Mouse (Mus musculus): ENCODE measurements around the gene Gng3. TPM values are rescaled to one million over a fixed set of nuclear protein-coding genes. Genes with fewer than 3 reads are reported as not detected.
"Not testable (repeated sequence)": the region's sequence is repeated elsewhere in the genome, so short reads cannot be mapped to it uniquely, and the experiment has no call there.

The Gng3 gene
- 0.43 and 0.46 TPM in 2 replicates for polyA plus RNA-seq (2012; rRNA removed)

- no peak for DNase-seq (ENCODE audit: low read depth)
Measured at GRCm38 (mm10) chr19:8839103-8839907, at the start of gene Gng3. Gene Gng3 (minus strand): TSS chr19:8839194.

GRCm38 (mm10) chr19:8887585-8888463 lies 48.8 kb upstream of the Gng3 start:
- no peak for DNase-seq (ENCODE audit: low read depth)

GRCm38 (mm10) chr19:8886916-8887584 lies 48.1 kb upstream of the Gng3 start:
- no peak for DNase-seq (ENCODE audit: low read depth)

GRCm38 (mm10) chr19:8883616-8884015 lies 44.6 kb upstream of the Gng3 start, which contains the start of the genes Lbhd1 and Gm49403:
Gene Lbhd1 (plus strand): TSS chr19:8883732.
Gene Gm49403 (plus strand): TSS chr19:8883930.
- no peak for DNase-seq (ENCODE audit: low read depth)

- DNase-seq (ENCODE audit: low read depth) = no peak
Measured at GRCm38 (mm10) chr19:8881034-8881392, 42.0 kb upstream of the Gng3 start.

GRCm38 (mm10) chr19:8880311-8881033 lies 41.5 kb upstream of the Gng3 start, which contains the start of gene Uqcc3:
Gene Uqcc3 (minus strand): TSS chr19:8880923.
- no peak for DNase-seq (ENCODE audit: low read depth)

DNA sequence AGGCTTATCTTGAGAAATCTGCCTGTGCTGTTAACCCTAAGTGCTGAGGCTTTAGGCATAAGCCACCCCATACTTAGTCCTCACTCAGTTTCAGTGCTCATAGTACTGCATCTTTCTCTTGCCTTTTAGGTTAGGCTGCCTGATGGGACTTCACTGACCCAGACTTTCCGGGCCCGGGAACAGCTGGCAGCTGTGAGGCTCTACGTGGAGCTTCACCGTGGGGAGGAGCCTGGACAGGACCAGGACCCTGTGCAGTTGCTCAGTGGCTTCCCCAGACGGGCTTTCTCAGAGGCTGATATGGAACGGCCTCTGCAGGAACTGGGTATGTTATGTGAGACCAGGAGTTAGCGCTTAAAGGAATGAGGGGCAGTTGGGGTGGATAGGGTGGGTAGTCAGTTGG lies 36.0 kb upstream of the Gng3 start:
- no peak for DNase-seq (ENCODE audit: low read depth)

DNA sequence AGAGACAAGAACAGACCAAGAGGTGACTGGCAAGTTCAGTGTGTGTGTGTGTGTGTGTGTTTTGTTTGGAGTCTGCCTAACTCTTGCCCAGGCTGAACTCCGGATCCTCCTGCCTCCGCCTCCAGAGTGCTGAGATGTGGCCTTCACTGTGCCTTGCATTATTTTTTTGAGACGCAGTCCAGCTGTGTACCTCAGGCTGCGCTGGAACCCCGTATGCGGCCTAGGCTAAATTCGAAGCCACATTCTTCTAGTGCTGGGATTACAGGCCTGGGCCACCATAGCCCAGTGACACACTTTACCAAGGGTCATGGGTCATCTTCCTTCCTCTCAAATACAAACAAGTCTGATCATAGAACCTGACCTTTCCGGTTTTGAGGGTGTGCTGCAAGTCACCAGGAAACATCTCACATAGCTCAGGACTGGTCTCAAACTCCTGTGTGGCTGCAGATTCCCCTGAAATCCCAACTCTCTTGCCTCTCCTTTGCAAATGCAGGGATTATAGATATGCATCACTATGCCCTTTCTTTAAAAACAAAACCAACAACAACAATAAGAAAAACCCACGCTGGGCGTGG lies 33.4 kb upstream of the Gng3 start:
- no peak for DNase-seq (ENCODE audit: low read depth)

DNA sequence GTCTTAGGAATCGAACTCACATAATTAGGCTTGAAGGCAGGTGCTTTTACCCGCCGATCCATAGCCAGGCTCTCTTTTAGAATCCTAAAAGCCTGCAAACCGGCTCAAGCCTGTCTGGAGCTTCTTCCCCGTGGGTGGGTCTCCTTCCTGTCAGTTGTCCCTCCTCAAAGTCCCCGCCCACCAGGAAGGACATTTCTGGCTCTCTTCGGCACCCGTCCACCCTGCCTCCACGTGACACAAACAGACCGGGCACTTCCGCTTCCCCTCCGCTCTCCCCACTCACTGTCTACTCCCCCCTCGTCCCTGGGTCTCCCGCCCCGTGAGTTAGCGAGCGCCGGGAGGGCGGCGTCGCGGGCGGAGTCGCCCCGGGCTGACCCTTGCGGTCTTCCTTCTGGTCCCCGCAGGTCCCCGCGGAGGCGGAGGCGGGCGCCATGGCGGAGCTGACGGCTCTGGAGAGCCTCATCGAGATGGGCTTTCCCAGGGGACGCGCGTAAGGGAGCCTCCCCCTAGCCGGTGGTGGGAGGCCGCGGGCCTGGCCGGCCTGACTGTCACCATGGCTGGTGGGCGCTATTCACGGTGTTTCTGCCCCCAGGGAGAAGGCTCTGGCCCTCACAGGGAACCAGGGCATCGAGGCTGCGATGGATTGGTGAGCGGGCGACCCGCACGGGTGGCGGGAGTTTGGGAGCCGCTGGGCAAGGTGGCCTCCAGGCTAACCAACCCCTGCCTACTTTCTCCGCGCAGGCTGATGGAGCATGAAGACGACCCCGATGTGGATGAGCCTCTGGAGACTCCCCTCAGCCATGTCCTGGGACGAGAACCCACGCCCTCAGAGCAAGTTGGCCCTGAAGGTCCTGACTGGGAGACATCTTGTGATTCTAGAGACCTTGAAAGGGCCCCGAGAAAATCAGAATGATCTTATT lies 32.5 kb upstream of the Gng3 start, which contains the start of gene Ubxn1:
Gene Ubxn1 (plus strand): TSS at position 230 of the 920 bp plus-strand sequence.
- DNase-seq (ENCODE audit: low read depth) = peak; percentile 93

DNA sequence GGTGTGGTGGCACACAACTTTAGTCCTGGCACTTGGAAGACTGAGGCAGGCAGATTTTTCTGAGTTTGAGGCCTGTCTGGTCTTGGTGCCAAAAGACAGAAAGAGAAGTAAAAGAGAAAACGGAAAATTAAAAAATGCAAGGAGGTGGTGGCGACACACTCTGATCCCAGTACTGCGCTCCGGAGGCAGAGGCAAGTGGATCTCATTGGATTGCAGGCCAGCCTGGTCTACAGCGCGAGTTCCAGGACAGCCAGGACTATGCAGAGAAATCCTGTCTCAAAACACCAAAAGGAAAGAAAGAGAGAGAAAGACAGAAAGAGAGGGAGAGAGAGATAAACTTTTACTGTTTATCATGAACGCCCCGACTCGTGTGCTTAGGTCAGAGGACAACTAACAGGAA lies 31.8 kb upstream of the Gng3 start:
- DNase-seq (ENCODE audit: low read depth) = no peak

GRCm38 (mm10) chr19:8870381-8870780 lies 31.4 kb upstream of the Gng3 start:
- not testable (repeated sequence) for DNase-seq (ENCODE audit: low read depth)

- DNase-seq (ENCODE audit: low read depth) = no peak
Measured at GRCm38 (mm10) chr19:8864265-8864664, 25.3 kb upstream of the Gng3 start.

DNA sequence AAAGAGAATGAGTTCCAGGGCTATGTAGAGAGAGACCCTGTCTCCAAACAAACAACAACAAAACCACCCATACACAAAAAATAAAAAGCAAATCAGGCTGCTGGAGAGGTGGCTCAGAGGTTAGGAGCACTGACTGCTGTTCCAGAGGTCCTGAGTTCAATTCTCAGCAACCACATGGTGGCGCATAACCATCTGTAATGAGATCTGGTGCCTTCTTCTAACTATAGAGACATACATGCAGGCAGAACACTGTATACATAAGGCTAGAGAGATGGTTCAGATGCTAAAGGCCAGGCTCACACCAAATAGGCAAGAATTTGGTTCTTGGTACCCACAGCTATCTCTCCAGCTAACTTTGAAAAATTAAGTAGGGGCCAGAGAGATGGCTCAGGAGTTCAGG lies 20.0 kb upstream of the Gng3 start:
- no peak for DNase-seq (ENCODE audit: low read depth)

- no peak for DNase-seq (ENCODE audit: low read depth)
Measured at GRCm38 (mm10) chr19:8857689-8858088, 18.7 kb upstream of the Gng3 start.

DNA sequence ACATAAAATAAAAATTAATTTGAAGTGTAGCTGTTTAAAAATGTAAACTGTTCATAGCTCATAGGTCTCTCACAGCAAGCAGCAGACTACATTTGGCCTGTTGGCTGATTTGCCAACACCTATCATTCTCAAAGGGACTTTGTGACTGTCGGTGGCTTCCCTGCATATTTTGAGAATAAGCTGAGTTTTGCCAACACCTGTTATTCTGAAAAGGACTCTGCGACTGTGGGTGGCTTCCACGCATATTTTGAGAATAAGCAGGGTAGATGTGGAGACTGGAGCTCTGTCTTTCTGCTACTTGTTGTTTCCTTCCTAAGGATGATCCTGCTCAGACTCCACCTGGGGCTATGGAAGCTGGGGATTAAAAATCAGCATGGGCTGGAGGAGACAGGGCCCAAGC lies 14.1 kb upstream of the Gng3 start:
- DNase-seq (ENCODE audit: low read depth) = no peak

GRCm38 (mm10) chr19:8852236-8852928 lies 13.4 kb upstream of the Gng3 start:
- DNase-seq (ENCODE audit: low read depth) = no peak

- DNase-seq (ENCODE audit: low read depth) = no peak
Measured at GRCm38 (mm10) chr19:8851639-8852038, 12.6 kb upstream of the Gng3 start.

GRCm38 (mm10) chr19:8850402-8850901 lies 11.5 kb upstream of the Gng3 start, which contains the start of gene Lrrn4cl:
Gene Lrrn4cl (plus strand): TSS chr19:8850768.
- no peak for DNase-seq (ENCODE audit: low read depth)

- no peak for DNase-seq (ENCODE audit: low read depth)
Measured at GRCm38 (mm10) chr19:8848356-8848755, 9.4 kb upstream of the Gng3 start.
